Mouse (Mus musculus): ENCODE results near the gene Dcp1a. TPM values are rescaled to one million over a fixed set of nuclear protein-coding genes. Genes with fewer than 3 reads are reported as not detected.

The Dcp1a gene
- polyA plus RNA-seq (2017; shearing (Covaris generic)) = 57.7 TPM

DNA sequence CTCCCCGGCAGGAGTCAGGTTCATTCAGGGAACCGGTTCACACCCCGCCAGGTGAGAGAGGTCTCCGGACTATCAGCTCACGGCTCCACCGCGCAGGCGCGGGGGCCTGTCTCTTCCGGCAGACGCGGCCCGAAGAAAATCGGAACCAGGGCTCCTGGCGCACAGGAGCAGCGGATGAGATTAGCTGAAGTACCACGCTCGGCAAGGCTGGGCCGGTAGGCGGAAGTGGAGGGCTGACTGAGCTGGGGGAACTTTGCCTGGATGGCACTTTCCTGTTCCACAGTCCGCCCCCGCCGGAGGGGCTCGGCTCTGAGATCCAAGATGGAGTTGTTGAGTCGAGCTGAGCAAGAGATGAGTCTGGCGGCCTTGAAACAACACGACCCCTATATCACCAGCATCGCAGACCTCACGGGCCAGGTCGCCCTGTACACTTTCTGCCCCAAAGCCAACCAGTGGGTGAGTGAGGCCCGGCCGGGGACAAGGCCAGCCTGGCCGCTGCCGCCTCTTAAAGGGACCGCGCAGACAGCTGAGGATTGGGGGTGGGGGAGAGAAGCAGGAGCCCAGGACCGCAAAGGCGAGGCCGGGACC, at the start of gene Dcp1a:
Dcp1a (plus strand) TSS at position 175 of the 588 bp plus-strand sequence.

DNA sequence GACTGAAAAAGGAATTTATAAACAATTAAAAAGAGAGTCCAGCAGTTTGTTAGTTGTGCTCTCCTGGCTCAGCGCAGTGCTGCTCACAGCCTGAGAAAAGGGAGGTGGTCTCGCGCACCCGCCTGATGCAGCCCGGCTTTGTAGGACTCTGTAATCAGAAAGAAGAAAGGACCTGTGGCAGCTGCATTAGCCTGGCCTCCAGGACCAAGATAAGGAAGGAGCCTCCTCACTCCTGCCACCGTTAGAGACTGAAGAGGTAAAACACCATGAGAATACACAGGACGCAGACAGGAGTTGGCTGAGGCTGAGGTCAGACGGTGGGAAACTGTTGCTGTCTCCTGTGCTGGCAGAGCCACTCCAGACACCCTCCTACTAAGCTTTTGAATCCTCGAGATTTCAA, 12.0 kb downstream of the Dcp1a start, which contains the start of gene Cacna1d:
Cacna1d (minus strand) TSS at position 114 of the 400 bp plus-strand sequence.

DNA sequence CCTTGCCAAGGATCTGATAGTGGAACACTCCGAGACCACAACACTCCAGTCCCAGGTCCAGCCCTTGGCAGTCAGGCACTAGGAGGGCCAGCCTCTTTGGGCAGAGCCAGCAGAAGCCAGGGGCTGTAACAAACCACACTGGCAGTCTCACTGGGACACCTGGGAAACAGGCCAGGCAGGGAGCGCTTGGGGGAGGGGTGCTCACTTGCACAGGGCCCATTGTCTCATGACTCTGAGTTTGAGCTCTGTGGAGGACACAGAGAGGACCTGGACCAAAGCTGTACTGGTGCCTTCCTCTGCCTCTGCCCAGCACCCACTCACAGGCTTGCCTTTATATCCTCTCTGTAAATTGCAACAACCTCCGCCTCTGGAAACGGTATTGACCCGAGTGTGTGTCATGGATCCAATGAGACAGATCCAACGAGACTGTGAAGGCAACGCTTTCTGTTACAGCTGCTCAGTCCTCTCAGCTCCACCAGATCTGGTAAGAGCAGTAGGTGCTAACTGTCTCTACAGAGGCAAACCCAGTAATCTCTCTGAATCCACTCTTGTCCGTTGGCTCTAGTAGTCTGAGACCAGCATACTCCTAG, 68.9 kb downstream of the Dcp1a start, which contains the start of gene Tkt:
Tkt (plus strand) TSS at position 229 of the 590 bp plus-strand sequence.

Other genes with a start within 250 kb of the Dcp1a start
- gene Cacna1d, start 11.9 kb downstream of the Dcp1a start, polyA plus RNA-seq (2017; shearing (Covaris generic)) = 1.1 TPM
- gene Tkt, start 68.8 kb downstream of the Dcp1a start, polyA plus RNA-seq (2017; shearing (Covaris generic)) = 233 TPM
- 103 TPM for gene Prkcd, start 146.7 kb downstream of the Dcp1a start, polyA plus RNA-seq (2017; shearing (Covaris generic))
- 14.9 TPM for gene Rft1, start 174.8 kb downstream of the Dcp1a start, polyA plus RNA-seq (2017; shearing (Covaris generic))
- gene Sfmbt1, start 235.3 kb downstream of the Dcp1a start, polyA plus RNA-seq (2017; shearing (Covaris generic)) = 10.8 TPM

Measured in CD4-positive, CD25-positive, alpha-beta regulatory T cell (primary cell).